Mouse (Mus musculus) CH12.LX (cell line): ENCODE data around the gene Prkaa2. TPM values are rescaled to one million over a fixed set of nuclear protein-coding genes. Genes with fewer than 3 reads are reported as not detected.

Source experiments
- DNase-seq: peaks from one replicate; pipeline ENCODE4 v3.0.0-alpha.2; 2013; ENCODE audit errors: extremely low read depth
- H3K27ac ChIP-seq: 2 replicates; pipeline ENCODE4 v1.5.1; 2012; ENCODE audit warnings: low read depth, mild to moderate bottlenecking, control low read depth, moderate library complexity; ENCODE audit not compliant: insufficient read depth
- H3K27me3 ChIP-seq: replicated peaks from 2 replicates; pipeline ENCODE3; 2012; ENCODE audit warnings: inconsistent platforms
- H3K36me3 ChIP-seq, 2 experiments: replicated peaks in 1 of 2; 2 replicates each; pipeline versions ENCODE3 to v1.6.1; 2012; ENCODE audit warnings: inconsistent platforms in 1 of 2, low read length in 1 of 2, mild to moderate bottlenecking in 1 of 2, mixed read lengths in 1 of 2, moderate library complexity in 1 of 2; ENCODE audit not compliant: control insufficient read depth in 1 of 2, insufficient read depth in 1 of 2
- H3K4me1 ChIP-seq, 2 experiments: 2 replicates each; pipeline ENCODE4 v1.6.1; 2012; ENCODE audit warnings: inconsistent platforms in 1 of 2, moderate library complexity in 1 of 2; ENCODE audit not compliant: insufficient read depth in 2 of 2, control insufficient read depth in 1 of 2
- H3K4me2 ChIP-seq: 2 replicates; pipeline ENCODE4 v1.6.1; 2012; ENCODE audit warnings: low read depth, mild to moderate bottlenecking, control low read depth; ENCODE audit not compliant: poor library complexity, insufficient read depth, severe bottlenecking
- H3K4me3 ChIP-seq, 3 experiments: fragments of 150-350 bp in 1 of 3; sonication (generic) in 1 of 3; replicated peaks in 1 of 3; 2 replicates each; pipeline versions ENCODE3 to v1.5.1; 2011 to 2012; ENCODE audit warnings: low read depth in 2 of 3, low read length in 2 of 3, mild to moderate bottlenecking in 2 of 3, moderate library complexity in 2 of 3, control low read depth in 1 of 3, improper control_type of control experiment in 1 of 3, inconsistent platforms in 1 of 3, mixed read lengths in 1 of 3; ENCODE audit not compliant: poor library complexity in 1 of 3
- H3K79me2 ChIP-seq: replicated peaks from 2 replicates; pipeline ENCODE4 v1.6.1; 2012; ENCODE audit warnings: mild to moderate bottlenecking, moderate library complexity; ENCODE audit not compliant: control insufficient read depth, poor library complexity, insufficient read depth, severe bottlenecking; ENCODE audit errors: extremely low read depth
- H3K9ac ChIP-seq: 2 replicates; pipeline ENCODE4 v1.6.1; 2012; ENCODE audit warnings: low read depth, mild to moderate bottlenecking, control low read depth, moderate library complexity; ENCODE audit not compliant: insufficient read depth
- H3K9me3 ChIP-seq: replicated peaks from 2 replicates; pipeline ENCODE3; 2012; ENCODE audit warnings: low read length, inconsistent platforms, mixed read lengths
- BHLHE40 ChIP-seq: IDR thresholded peaks from 2 replicates; pipeline ENCODE4 v1.6.1; 2011; ENCODE audit warnings: mild to moderate bottlenecking, low read depth, low read length, improper control_type of control experiment
- CHD1 ChIP-seq: IDR thresholded peaks from 2 replicates; pipeline ENCODE4 v1.6.1; 2012; ENCODE audit warnings: low read depth, low read length, improper control_type of control experiment, inconsistent platforms
- CHD2 ChIP-seq: IDR thresholded peaks from 2 replicates; pipeline ENCODE4 v1.6.1; 2011; ENCODE audit warnings: low read length, improper control_type of control experiment
- CTCF ChIP-seq, 2 experiments: IDR thresholded peaks in 1 of 2; conservative IDR thresholded peaks in 1 of 2; 2 replicates each; pipeline ENCODE4 v1.5.1; 2011 to 2012; ENCODE audit warnings: low read depth in 2 of 2, low read length in 2 of 2, improper control_type of control experiment in 1 of 2, inconsistent platforms in 1 of 2, mild to moderate bottlenecking in 1 of 2, moderate library complexity in 1 of 2
- E2F4 ChIP-seq: IDR thresholded peaks from 2 replicates; pipeline ENCODE4 v1.6.1; 2011; ENCODE audit warnings: low read depth, low read length, improper control_type of control experiment; ENCODE audit not compliant: insufficient replicate concordance
- ELF1 ChIP-seq: IDR thresholded peaks from 2 replicates; pipeline ENCODE4 v1.6.1; 2014; ENCODE audit warnings: low read depth, mild to moderate bottlenecking, inconsistent platforms, low read length, improper control_type of control experiment
- EP300 ChIP-seq: IDR thresholded peaks from 2 replicates; pipeline ENCODE4 v1.6.1; 2011; ENCODE audit warnings: low read length, improper control_type of control experiment
- GABPA ChIP-seq: IDR thresholded peaks from 2 replicates; pipeline ENCODE4 v1.6.1; 2012; ENCODE audit warnings: low read depth, low read length, improper control_type of control experiment, inconsistent platforms; ENCODE audit not compliant: insufficient replicate concordance
- IRF4 ChIP-seq: IDR thresholded peaks from 2 replicates; pipeline ENCODE4 v1.6.1; 2014; ENCODE audit warnings: low read depth, mild to moderate bottlenecking, inconsistent platforms, low read length, improper control_type of control experiment
- MAFK ChIP-seq: IDR thresholded peaks from 2 replicates; pipeline ENCODE4 v1.6.1; 2011; ENCODE audit warnings: low read length, improper control_type of control experiment; ENCODE audit not compliant: insufficient replicate concordance
- MAZ ChIP-seq: IDR thresholded peaks from 2 replicates; pipeline ENCODE4 v1.6.1; 2012; ENCODE audit warnings: low read depth, mild to moderate bottlenecking, inconsistent platforms, low read length, improper control_type of control experiment, moderate library complexity
- MXI1 ChIP-seq: IDR thresholded peaks from 2 replicates; pipeline ENCODE4 v1.6.1; 2011; ENCODE audit warnings: mild to moderate bottlenecking, low read depth, low read length, improper control_type of control experiment
- MYC ChIP-seq: IDR thresholded peaks from 2 replicates; pipeline ENCODE4 v1.6.1; 2011; ENCODE audit warnings: low read depth, mild to moderate bottlenecking, improper control_type of control experiment, low read length
- NRF1 ChIP-seq: IDR thresholded peaks from 2 replicates; pipeline ENCODE4 v1.6.1; 2014; ENCODE audit warnings: low read depth, mild to moderate bottlenecking, inconsistent platforms, low read length, improper control_type of control experiment, moderate library complexity
- PAX5 ChIP-seq: IDR thresholded peaks from 2 replicates; pipeline ENCODE4 v1.6.1; 2012; ENCODE audit warnings: low read length, inconsistent platforms, mixed read lengths
- POLR2A ChIP-seq: IDR thresholded peaks from 2 replicates; pipeline ENCODE4 v1.6.1; 2011; ENCODE audit warnings: low read depth, mild to moderate bottlenecking, improper control_type of control experiment, low read length
- POLR2AphosphoS2 ChIP-seq: IDR thresholded peaks from 2 replicates; pipeline ENCODE4 v1.6.1; 2011; ENCODE audit warnings: low read depth, low read length, improper control_type of control experiment
- SIN3A ChIP-seq: IDR thresholded peaks from 2 replicates; pipeline ENCODE4 v1.6.1; 2012; ENCODE audit warnings: low read length, improper control_type of control experiment, inconsistent platforms
- TBP ChIP-seq: conservative IDR thresholded peaks from 2 replicates; pipeline ENCODE4 v1.6.1; 2011; ENCODE audit warnings: low read depth, low read length, improper control_type of control experiment
- TCF12 ChIP-seq: IDR thresholded peaks from 2 replicates; pipeline ENCODE4 v1.6.1; 2014; ENCODE audit warnings: low read depth, mild to moderate bottlenecking, inconsistent platforms, low read length, improper control_type of control experiment
- USF2 ChIP-seq: conservative IDR thresholded peaks from 2 replicates; pipeline ENCODE4 v1.6.1; 2011; ENCODE audit warnings: low read depth, low read length, improper control_type of control experiment
- ZC3H11A ChIP-seq: IDR thresholded peaks from 2 replicates; pipeline ENCODE4 v1.6.1; 2012; ENCODE audit warnings: low read depth, mild to moderate bottlenecking, inconsistent platforms, low read length, improper control_type of control experiment
- dilution Hi-C: fragments of 300-500 bp; cut with MboI; formaldehyde crosslinking; loops from 2 replicates; pipeline ENCODE4 v1.14.3; 2020; ENCODE audit warnings: low sequenced_read_pairs; ENCODE audit not compliant: extremely low pct_unique_long_range_greater_than_20kb, extremely low pct_ligation_motif_present
- in situ Hi-C: fragments of 300-500 bp; cut with MboI; formaldehyde crosslinking; loops from 3 replicates; pipeline ENCODE4 v1.14.3; 2019; ENCODE audit warnings: low sequenced_read_pairs, low pct_ligation_motif_present, low pct_unique_long_range_greater_than_20kb, mixed read lengths
- polyA plus RNA-seq: library from polyadenylated mRNA; unstranded; fragments of >175 nt; gene quantifications from 2 replicates; pipeline ENCODE4 v1.2.1, GENCODE M21; 2012; ENCODE audit warnings: low read depth; ENCODE audit not compliant: insufficient read length
- total RNA-seq, 2 experiments: library from RNA; depleted of rRNA; stranded (reverse); fragments of 300-350 nt in 1 of 2; fragments of >200 nt in 1 of 2; gene quantifications; 2 replicates each; pipeline ENCODE4 v1.2.3; 2012 to 2014

Prkaa2 gene
- total and polyA plus RNA-seq, 3 experiments: 0.23 to 0.68 (median 0.29) TPM

GRCm38 (mm10) chr4:105095316-105095715 is 14.4 kb downstream of the Prkaa2 start:
- Histone ChIP-seq H3K4me3 (no peak overlapping the region), H3K4me1 (peaks cover 4 to 11% of the 10 kb centered on the region in 2 experiments), H3K4me2 (no peak overlapping the region), H3K79me2 (no peaks in the 10 kb centered on the region), H3K36me3 (no peaks in the 10 kb centered on the region), H3K9ac (no peak overlapping the region), H3K27ac (no peak overlapping the region), H3K27me3 (no peaks in the 10 kb centered on the region), H3K9me3 (no peaks in the 10 kb centered on the region)
- DNase-seq: no peak
- TF ChIP-seq SIN3A: no peak
- TF ChIP-seq POLR2AphosphoS2: no peak
- TF ChIP-seq ELF1: no peak
- no peak for TF ChIP-seq EP300
- TF ChIP-seq PAX5: no peak
- TF ChIP-seq MAZ: no peak
- no peak for TF ChIP-seq TCF12
- TF ChIP-seq ZC3H11A: no peak
- TF ChIP-seq USF2: no peak
- no peak for TF ChIP-seq BHLHE40
- no peak for TF ChIP-seq POLR2A
- in situ Hi-C loops: no loop called here
- dilution Hi-C loops: no loop called here

- dilution Hi-C loops: no loop called here
These were observed 15.7 kb downstream of the Prkaa2 start for GRCm38 (mm10) chr4:105093951-105094350.

GRCm38 (mm10) chr4:105090417-105090816 is 19.3 kb downstream of the Prkaa2 start:
- no peak overlapping the region for H3K4me3 ChIP-seq
- dilution Hi-C loops (no loop called here), in situ Hi-C loops (no loop called here)
- no peak overlapping the region for H3K4me2 ChIP-seq
- H3K9ac ChIP-seq: no peak overlapping the region
- no peaks in the 10 kb centered on the region for H3K27me3 ChIP-seq
- H3K79me2 ChIP-seq: no peaks in the 10 kb centered on the region
- no peaks in the 10 kb centered on the region for H3K4me1 ChIP-seq
- TF ChIP-seq CHD2 (no peak), CHD1 (no peak), POLR2AphosphoS2 (no peak), GABPA (no peak), MYC (no peak), NRF1 (no peak), E2F4 (no peak), TBP (no peak), BHLHE40 (no peak), ELF1 (no peak)
- no peak overlapping the region for H3K27ac ChIP-seq
- H3K36me3 ChIP-seq: no peaks in the 10 kb centered on the region
- no peak for DNase-seq
- H3K9me3 ChIP-seq: no peaks in the 10 kb centered on the region

More at GRCm38 (mm10) chr4:105093951-105094350, 15.7 kb downstream of the Prkaa2 start:
- TF ChIP-seq MAFK (no peak), POLR2AphosphoS2 (no peak), TBP (no peak), CTCF (conservative IDR thresholded peaks at IDR 0.05 in 1 of 2, IDR thresholded peaks at IDR 0.05 in 1 of 2; ENCODE audit: low read depth in 2 of 2, low read length in 2 of 2) (no peak), CHD2 (no peak), IRF4 (no peak), MXI1 (no peak), PAX5 (no peak)
- H3K9ac ChIP-seq: no peak overlapping the region
- no peaks in the 10 kb centered on the region for H3K79me2 ChIP-seq
- H3K4me3 ChIP-seq: no peak overlapping the region
- H3K27ac ChIP-seq: no peak overlapping the region
- H3K4me2 ChIP-seq: no peak overlapping the region
- peaks cover 4 to 10% of the 10 kb centered on the region in 2 experiments for H3K4me1 ChIP-seq
- no peaks in the 10 kb centered on the region for H3K27me3 ChIP-seq
- DNase-seq: no peak
- no peaks in the 10 kb centered on the region for H3K9me3 ChIP-seq
- in situ Hi-C loops: no loop called here
- H3K36me3 ChIP-seq: no peaks in the 10 kb centered on the region
